Mouse (Mus musculus): ENCODE results near the gene Sema4a. TPM values are rescaled to one million over a fixed set of nuclear protein-coding genes. Genes with fewer than 3 reads are reported as not detected.
A peak's percentile ranks its signal among the peaks of the same experiment; 100 is the strongest.

Sema4a gene
- polyA plus RNA-seq, 1 experiment from 2014 or later = 21.8 TPM

- Histone ChIP-seq H3K36me3 (peaks cover 21% of the 10 kb centered on the region), H3K4me3 (no peak overlapping the region), H3K4me1 (replicated peaks) (peaks cover 18% of the 10 kb centered on the region), H3K27ac (replicated peaks) (no peak overlapping the region), H3K9me3 (no peaks in the 10 kb centered on the region), H3K27me3 (peaks cover 64% of the 10 kb centered on the region), H3K4me2 (no peak overlapping the region), H3K9ac (no peak overlapping the region)
- 0 out of 2 replicates have a peak, but pooled peaks have one; percentile 5 for ATAC-seq (ENCODE audit: low read depth)
- 80% methylated on average over 8 of the region's 8 CpGs for WGBS
Measured at GRCm38 (mm10) chr3:88483141-88483540, 22.2 kb upstream of the Sema4a start.

- H3K4me1 ChIP-seq (replicated peaks) = peaks cover 16% of the 10 kb centered on the region
- no peaks in the 10 kb centered on the region for H3K9me3 ChIP-seq
- no peak overlapping the region for H3K9ac ChIP-seq
- ATAC-seq (ENCODE audit: low read depth) = no peak
- 36% methylated on average over 18 of the region's 18 CpGs for WGBS
- peaks cover 18% of the 10 kb centered on the region for H3K36me3 ChIP-seq
- H3K4me2 ChIP-seq = no peak overlapping the region
- H3K27me3 ChIP-seq = peaks cover 60% of the 10 kb centered on the region
- H3K4me3 ChIP-seq = no peak overlapping the region
- H3K27ac ChIP-seq (replicated peaks) = no peak overlapping the region
Measured at GRCm38 (mm10) chr3:88482336-88482735, 21.4 kb upstream of the Sema4a start.

- H3K27ac ChIP-seq (replicated peaks) = no peak overlapping the region
- peaks cover 52% of the 10 kb centered on the region for H3K27me3 ChIP-seq
- no peak overlapping the region for H3K9ac ChIP-seq
- WGBS = 55% methylated on average over 8 of the region's 8 CpGs
- H3K4me1 ChIP-seq (replicated peaks) = peaks cover 16% of the 10 kb centered on the region
- H3K36me3 ChIP-seq = peaks cover 10% of the 10 kb centered on the region; the same call in 1 of the 2 replicates
- no peaks in the 10 kb centered on the region for H3K9me3 ChIP-seq
- no peak for ATAC-seq (ENCODE audit: low read depth)
- no peak overlapping the region for H3K4me2 ChIP-seq
- H3K4me3 ChIP-seq = no peak overlapping the region
Measured at GRCm38 (mm10) chr3:88481372-88482040, 20.5 kb upstream of the Sema4a start.

- WGBS = 88% methylated on average over 5 of the region's 5 CpGs
- Histone ChIP-seq H3K27ac (replicated peaks) (no peak overlapping the region), H3K36me3 (peaks cover 1% of the 10 kb centered on the region; the same call in 1 of the 2 replicates), H3K9ac (no peak overlapping the region), H3K4me2 (no peak overlapping the region), H3K9me3 (no peaks in the 10 kb centered on the region), H3K4me1 (replicated peaks) (peaks cover 16% of the 10 kb centered on the region), H3K27me3 (peaks cover 44% of the 10 kb centered on the region), H3K4me3 (no peak overlapping the region)
- ATAC-seq (ENCODE audit: low read depth) = no peak
Measured at GRCm38 (mm10) chr3:88480679-88481078, 19.7 kb upstream of the Sema4a start.

GRCm38 (mm10) chr3:88479828-88480227 is 18.8 kb upstream of the Sema4a start:
- Histone ChIP-seq H3K4me1 (replicated peaks) (peaks cover 14% of the 10 kb centered on the region), H3K27ac (replicated peaks) (no peak overlapping the region), H3K27me3 (peaks cover 35% of the 10 kb centered on the region), H3K4me3 (no peak overlapping the region), H3K36me3 (no peaks in the 10 kb centered on the region), H3K9me3 (no peaks in the 10 kb centered on the region), H3K9ac (no peak overlapping the region), H3K4me2 (no peak overlapping the region)
- 85% methylated on average over 4 of the region's 4 CpGs for WGBS
- no peak for ATAC-seq (ENCODE audit: low read depth)

- 66% methylated on average over 3 of the region's 3 CpGs for WGBS
Measured at GRCm38 (mm10) chr3:88479163-88479562, 18.2 kb upstream of the Sema4a start.

GRCm38 (mm10) chr3:88477735-88478134 is 16.8 kb upstream of the Sema4a start:
- Histone ChIP-seq H3K27ac (replicated peaks) (no peak overlapping the region), H3K36me3 (no peaks in the 10 kb centered on the region), H3K27me3 (peaks cover 15% of the 10 kb centered on the region), H3K4me1 (replicated peaks) (peaks cover 8% of the 10 kb centered on the region), H3K9me3 (no peaks in the 10 kb centered on the region), H3K4me3 (no peak overlapping the region), H3K9ac (no peak overlapping the region), H3K4me2 (no peak overlapping the region)
- ATAC-seq (ENCODE audit: low read depth) = peak; percentile 83
- WGBS = 2% methylated on average over 8 of the region's 8 CpGs

More at GRCm38 (mm10) chr3:88479163-88479562, 18.2 kb upstream of the Sema4a start:
- H3K9ac ChIP-seq = no peak overlapping the region
- H3K9me3 ChIP-seq = no peaks in the 10 kb centered on the region
- H3K27ac ChIP-seq (replicated peaks) = no peak overlapping the region
- H3K36me3 ChIP-seq = no peaks in the 10 kb centered on the region
- no peak for ATAC-seq (ENCODE audit: low read depth)
- H3K27me3 ChIP-seq = peaks cover 29% of the 10 kb centered on the region
- no peak overlapping the region for H3K4me2 ChIP-seq
- peaks cover 8% of the 10 kb centered on the region for H3K4me1 ChIP-seq (replicated peaks)
- no peak overlapping the region for H3K4me3 ChIP-seq

- H3K9ac ChIP-seq = no peak overlapping the region
- H3K27ac ChIP-seq (replicated peaks) = no peak overlapping the region
- H3K27me3 ChIP-seq = peaks cover 5% of the 10 kb centered on the region
- no peaks in the 10 kb centered on the region for H3K36me3 ChIP-seq
- no peak overlapping the region for H3K4me2 ChIP-seq
- ATAC-seq (ENCODE audit: low read depth) = no peak
- H3K9me3 ChIP-seq = no peaks in the 10 kb centered on the region
- 66% methylated on average over 6 of the region's 6 CpGs for WGBS
- H3K4me1 ChIP-seq (replicated peaks) = no peaks in the 10 kb centered on the region; the same call in 1 of the 2 replicates
- H3K4me3 ChIP-seq = no peak overlapping the region
Measured at GRCm38 (mm10) chr3:88476403-88476802, 15.4 kb upstream of the Sema4a start.

GRCm38 (mm10) chr3:88473571-88473970 is 12.6 kb upstream of the Sema4a start:
- H3K9me3 ChIP-seq = 0 out of 2 replicates have a peak, but pooled peaks cover 6% of the 10 kb centered on the region
- H3K9ac ChIP-seq = no peak overlapping the region
- no peaks in the 10 kb centered on the region; the same call in 1 of the 2 replicates for H3K4me1 ChIP-seq (replicated peaks)
- H3K36me3 ChIP-seq = no peaks in the 10 kb centered on the region
- 83% methylated on average over 1 of the region's 1 CpGs for WGBS
- no peak overlapping the region for H3K4me3 ChIP-seq
- H3K4me2 ChIP-seq = no peak overlapping the region
- H3K27ac ChIP-seq (replicated peaks) = no peak overlapping the region
- H3K27me3 ChIP-seq = 0 out of 2 replicates have a peak, but pooled peaks cover 3% of the 10 kb centered on the region
- ATAC-seq (ENCODE audit: low read depth) = no peak

GRCm38 (mm10) chr3:88473020-88473419 is 12.0 kb upstream of the Sema4a start:
- ATAC-seq (ENCODE audit: low read depth) = peak; percentile 73
- H3K27ac ChIP-seq (replicated peaks) = 0 out of 2 replicates have a peak overlapping the region, but pooled peaks have one; percentile 56
- no peaks in the 10 kb centered on the region for H3K36me3 ChIP-seq
- H3K4me3 ChIP-seq = no peak overlapping the region
- H3K9ac ChIP-seq = no peak overlapping the region
- H3K27me3 ChIP-seq = 0 out of 2 replicates have a peak, but pooled peaks cover 8% of the 10 kb centered on the region
- 0 out of 2 replicates have a peak, but pooled peaks cover 6% of the 10 kb centered on the region for H3K9me3 ChIP-seq
- WGBS = 20% methylated on average over 5 of the region's 5 CpGs
- no peak overlapping the region for H3K4me2 ChIP-seq
- H3K4me1 ChIP-seq (replicated peaks) = no peaks in the 10 kb centered on the region; the same call in 1 of the 2 replicates

- H3K4me2 ChIP-seq = no peak overlapping the region
- H3K36me3 ChIP-seq = no peaks in the 10 kb centered on the region
- H3K9ac ChIP-seq = no peak overlapping the region
- 0 out of 2 replicates have a peak, but pooled peaks cover 6% of the 10 kb centered on the region for H3K9me3 ChIP-seq
- no peak for ATAC-seq (ENCODE audit: low read depth)
- no peak overlapping the region for H3K4me3 ChIP-seq
- WGBS = 30% methylated on average over 10 of the region's 10 CpGs
- H3K27me3 ChIP-seq = 0 out of 2 replicates have a peak, but pooled peaks cover 11% of the 10 kb centered on the region
- H3K4me1 ChIP-seq (replicated peaks) = no peaks in the 10 kb centered on the region; the same call in 1 of the 2 replicates
- H3K27ac ChIP-seq (replicated peaks) = no peak overlapping the region
Measured at GRCm38 (mm10) chr3:88470943-88471479, 10.0 kb upstream of the Sema4a start.

GRCm38 (mm10) chr3:88469466-88469865 is 8.5 kb upstream of the Sema4a start:
- Histone ChIP-seq H3K9me3 (0 out of 2 replicates have a peak, but pooled peaks cover 6% of the 10 kb centered on the region), H3K9ac (no peak overlapping the region), H3K27ac (replicated peaks) (no peak overlapping the region), H3K4me2 (no peak overlapping the region), H3K27me3 (0 out of 2 replicates have a peak, but pooled peaks cover 11% of the 10 kb centered on the region), H3K36me3 (no peaks in the 10 kb centered on the region), H3K4me3 (no peak overlapping the region), H3K4me1 (replicated peaks) (no peaks in the 10 kb centered on the region; the same call in 1 of the 2 replicates)
- WGBS = 95% methylated on average over 2 of the region's 2 CpGs
- no peak for ATAC-seq (ENCODE audit: low read depth)

Measured in neural tube, embryonic 13.5 days (tissue).